Mouse (Mus musculus) c-Kit-negative CD71-positive TER-119-positive erythroid progenitor cells, embryonic 14.5 days (primary cell): ENCODE measurements around the gene Trpm7.
"Not testable (repeated sequence)": the region's sequence is repeated elsewhere in the genome, so short reads cannot be mapped to it uniquely, and the experiment has no call there.

Experiments used
- DNase-seq: peaks from one replicate; pipeline ENCODE4 v3.0.0-alpha.2; 2013; ENCODE audit warnings: low read depth, low spot score

The Trpm7 gene

DNA sequence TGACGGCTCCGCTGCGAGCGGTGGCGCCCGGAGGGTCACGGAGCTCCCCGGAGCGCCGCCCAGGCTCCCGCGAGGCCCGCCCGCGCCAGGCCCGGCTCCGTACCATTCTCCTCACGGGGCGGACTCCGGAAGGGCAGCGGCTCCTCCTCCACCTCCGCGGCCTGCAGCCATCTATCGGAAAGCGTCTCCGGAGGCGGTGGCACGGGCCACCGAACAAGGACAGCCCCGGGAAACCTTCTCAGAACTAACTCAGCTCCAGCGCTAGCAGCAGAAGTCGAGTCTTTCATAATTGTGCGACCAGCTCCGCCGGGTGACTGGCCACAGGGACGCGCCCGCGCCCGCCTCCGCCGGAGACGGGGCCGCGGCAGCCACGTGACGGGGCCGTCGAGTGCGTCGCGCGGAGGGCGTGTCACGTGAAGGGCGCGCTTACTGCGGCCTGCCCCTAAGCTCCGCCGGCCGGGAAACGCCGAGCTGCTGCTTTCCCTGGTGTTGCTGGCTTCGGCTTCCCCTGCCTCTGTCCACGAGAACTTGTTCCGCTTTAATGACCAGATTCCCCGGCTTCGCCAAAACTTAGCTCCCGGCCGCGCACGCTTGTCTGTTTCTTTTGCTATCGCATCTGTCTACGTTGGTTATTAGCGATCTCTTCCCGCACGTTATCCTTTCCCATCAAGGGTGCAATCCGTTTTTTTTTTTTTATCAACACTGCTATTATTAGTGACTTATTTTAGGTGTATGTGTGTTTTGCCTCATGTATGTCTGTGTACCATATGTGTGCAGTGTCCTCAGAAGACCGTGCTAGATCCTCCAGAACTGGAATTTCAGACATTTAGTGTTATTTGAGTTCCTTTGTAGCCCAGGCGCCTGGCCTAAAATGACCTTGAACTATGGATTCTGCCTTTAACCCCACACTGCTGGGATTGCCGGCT lies at the start of gene Trpm7:
Gene Trpm7 (minus strand): TSS at position 360 of the 926 bp plus-strand sequence.
- peak; percentile 81 for DNase-seq

GRCm38 (mm10) chr2:126920358-126921060 lies 44.5 kb upstream of the Trpm7 start:
- no peak for DNase-seq

- no peak for DNase-seq
Measured at GRCm38 (mm10) chr2:126916236-126916635, 40.2 kb upstream of the Trpm7 start.

- no peak for DNase-seq
Measured at GRCm38 (mm10) chr2:126914096-126914495, 38.1 kb upstream of the Trpm7 start.

DNA sequence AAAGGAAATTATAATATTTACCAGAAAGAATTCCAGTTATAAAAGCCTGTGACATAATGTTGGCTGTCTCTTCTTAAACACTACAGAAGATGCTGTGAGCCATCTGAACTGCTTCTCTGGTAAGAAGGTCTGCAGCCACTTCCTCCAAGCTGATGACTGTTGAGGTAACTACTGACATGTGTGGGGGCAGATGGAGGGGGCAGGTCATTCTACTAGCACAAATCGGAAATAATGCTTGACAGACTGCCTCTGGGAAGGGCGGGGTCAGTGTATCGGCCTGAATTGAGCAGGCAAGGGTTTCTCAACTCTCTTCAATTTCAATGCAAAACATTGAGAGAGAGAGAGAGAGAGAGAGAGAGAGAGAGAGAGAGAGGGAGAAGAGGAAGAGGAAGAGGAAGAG lies 28.1 kb upstream of the Trpm7 start:
- no peak for DNase-seq

GRCm38 (mm10) chr2:126897511-126897910 lies 21.5 kb upstream of the Trpm7 start:
- no peak for DNase-seq

- DNase-seq: no peak
Measured at GRCm38 (mm10) chr2:126896941-126897340, 20.9 kb upstream of the Trpm7 start.

DNA sequence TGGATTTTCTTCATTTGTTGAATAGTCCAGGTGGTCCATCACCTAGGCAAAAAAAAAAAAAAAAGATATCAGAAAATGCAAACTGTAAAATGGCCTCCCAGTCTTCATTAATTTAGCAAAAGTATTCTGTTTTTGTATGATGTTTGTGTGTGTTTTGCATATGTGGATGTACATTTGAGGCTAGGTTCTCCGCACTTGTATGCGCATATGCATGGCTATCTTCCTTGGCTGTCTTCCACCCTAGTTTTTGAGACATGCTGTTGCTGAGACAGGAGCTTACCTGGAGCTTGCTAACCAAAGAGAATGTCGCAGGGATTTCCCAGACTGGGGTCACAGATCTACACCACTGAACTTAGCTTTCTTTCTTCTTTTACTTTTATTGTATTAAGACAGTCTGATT lies 18.2 kb upstream of the Trpm7 start:
- no peak for DNase-seq

GRCm38 (mm10) chr2:126892316-126892715 lies 16.3 kb upstream of the Trpm7 start:
- no peak for DNase-seq

DNA sequence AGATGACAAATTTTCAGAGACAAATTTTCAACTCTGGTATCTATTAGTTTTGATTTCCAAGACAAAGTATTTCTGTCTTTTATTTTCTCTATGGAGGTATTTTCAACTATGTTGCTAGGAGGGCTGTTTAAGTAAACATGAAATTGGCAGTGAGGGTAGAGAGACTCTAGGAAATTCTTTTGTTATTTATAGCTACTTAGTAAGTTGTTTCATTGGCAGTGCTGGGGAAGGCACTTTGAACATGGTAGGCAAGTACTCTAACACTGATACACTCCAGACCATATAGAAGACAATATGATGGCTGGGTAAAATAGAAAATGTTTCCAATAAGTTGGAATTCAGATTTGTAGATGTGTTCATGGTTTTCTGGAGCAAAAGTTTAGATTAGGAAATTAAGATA lies 15.7 kb upstream of the Trpm7 start:
- no peak for DNase-seq

DNA sequence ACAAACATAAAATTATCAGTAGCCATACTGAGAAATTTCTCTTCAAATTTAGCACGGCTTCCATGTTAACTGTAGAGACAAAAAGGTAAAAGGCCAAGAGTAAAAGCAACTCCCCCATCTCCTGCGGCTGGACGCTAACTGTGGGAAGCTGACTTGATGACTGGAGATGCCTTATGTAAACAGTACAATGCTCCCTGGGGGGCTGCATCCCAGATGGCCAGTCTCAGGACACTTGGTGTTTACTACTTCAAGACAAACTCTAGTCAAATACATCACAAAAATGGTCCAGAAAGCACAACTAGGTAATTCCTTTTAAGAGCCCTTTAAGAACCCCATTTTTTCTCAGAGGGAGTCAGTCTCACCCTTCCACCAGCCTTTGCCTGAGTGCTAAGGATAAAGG lies 11.1 kb upstream of the Trpm7 start:
- DNase-seq: no peak

- no peak for DNase-seq
Measured at GRCm38 (mm10) chr2:126885871-126886270, 9.8 kb upstream of the Trpm7 start.

GRCm38 (mm10) chr2:126882711-126883110 lies 6.7 kb upstream of the Trpm7 start:
- not testable (repeated sequence) for DNase-seq

GRCm38 (mm10) chr2:126877991-126878390 lies 2.0 kb upstream of the Trpm7 start:
- DNase-seq: no peak

GRCm38 (mm10) chr2:126875516-126875835 lies 554 bp downstream of the Trpm7 start:
- no peak for DNase-seq

DNA sequence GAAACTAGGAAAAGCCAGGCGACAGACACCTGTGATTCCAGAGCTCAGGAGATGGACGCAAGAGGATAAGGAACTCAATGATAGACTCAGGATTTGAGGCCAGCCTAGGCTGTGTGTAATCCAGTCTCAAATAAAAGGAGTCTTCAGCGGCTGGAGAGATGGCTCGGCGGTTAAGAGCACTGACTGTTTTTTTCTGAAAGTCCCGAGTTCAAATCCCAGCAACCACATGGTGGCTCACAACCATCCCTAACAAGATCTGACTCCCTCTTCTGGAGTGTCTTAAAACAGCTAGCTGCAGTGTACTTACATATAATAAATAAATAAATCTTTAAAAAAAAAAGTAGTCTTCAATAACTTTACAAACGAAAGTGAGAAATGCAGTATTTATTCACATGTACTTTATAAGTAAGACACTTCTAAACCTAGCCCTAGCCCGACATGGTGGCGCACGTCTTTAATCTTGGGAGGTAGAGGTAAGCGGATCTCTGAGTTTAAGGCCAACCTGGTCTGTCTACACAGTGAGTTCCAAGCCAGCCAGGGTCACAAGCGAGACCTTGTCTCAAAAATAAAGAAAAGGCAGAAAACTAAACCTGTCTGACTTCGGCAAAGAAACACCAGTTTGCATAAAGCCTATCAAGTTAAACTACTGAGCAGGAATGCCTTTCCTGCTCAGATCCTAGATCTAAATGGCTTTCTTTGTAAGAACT lies 1.1 kb downstream of the Trpm7 start:
- peak; percentile 40 for DNase-seq

GRCm38 (mm10) chr2:126866301-126866700 lies 9.7 kb downstream of the Trpm7 start:
- DNase-seq: no peak

DNA sequence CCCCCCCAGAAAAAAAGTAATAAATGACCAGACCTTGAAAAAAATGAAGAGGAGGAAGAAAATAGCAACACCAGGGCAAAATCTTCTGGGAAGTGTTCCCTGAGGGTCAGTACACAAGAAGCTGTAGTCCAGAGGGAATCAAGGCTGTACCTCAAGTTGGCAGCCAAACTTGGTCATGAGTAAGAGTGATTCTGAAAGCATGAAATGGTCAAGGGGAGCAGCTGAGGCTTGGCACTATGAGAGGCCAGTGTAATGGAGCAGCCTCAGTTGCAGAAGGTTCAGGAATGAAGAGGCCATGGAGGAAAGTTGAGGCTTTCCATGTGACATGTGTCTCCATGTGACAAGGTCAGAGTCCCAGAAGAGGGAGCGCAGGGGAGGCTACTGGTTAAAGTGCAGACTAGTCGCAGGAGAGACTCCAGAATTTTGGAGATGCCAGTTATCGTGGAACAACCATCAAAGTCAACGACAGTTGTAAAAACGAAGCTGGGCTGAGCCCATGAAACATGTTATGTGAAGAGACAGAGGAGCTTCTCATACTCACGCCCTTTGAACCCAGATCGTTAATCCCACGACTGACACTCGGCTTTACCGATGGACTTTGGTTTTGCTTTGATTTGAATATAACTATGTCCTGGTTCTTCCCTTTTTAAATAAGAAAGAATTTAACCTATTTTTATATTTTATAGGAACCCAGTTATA lies 10.4 kb downstream of the Trpm7 start:
- DNase-seq: no peak

GRCm38 (mm10) chr2:126865026-126865425 lies 11.0 kb downstream of the Trpm7 start:
- no peak for DNase-seq

GRCm38 (mm10) chr2:126844751-126845150 lies 31.3 kb downstream of the Trpm7 start:
- no peak for DNase-seq

- DNase-seq: no peak
Measured at GRCm38 (mm10) chr2:126838848-126839247, 37.2 kb downstream of the Trpm7 start.

DNA sequence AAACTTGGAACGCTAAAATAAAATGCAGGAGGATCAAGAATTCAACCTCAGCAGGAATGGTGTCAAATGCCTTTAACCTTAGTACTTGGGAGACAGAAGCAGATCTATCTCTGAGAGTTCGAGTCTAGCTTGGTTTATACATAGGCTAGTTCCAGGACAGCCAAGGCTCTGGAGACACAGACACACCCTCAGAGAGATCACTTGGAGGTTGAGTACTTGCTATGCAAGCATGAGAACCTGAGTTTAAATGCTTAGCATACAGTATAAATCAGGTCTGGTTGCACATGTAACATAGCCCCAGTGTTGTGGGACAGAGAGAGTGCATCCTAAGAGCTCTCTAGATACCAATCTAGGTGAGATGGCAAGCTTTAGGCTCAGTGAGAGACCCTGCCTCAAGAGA lies 58.6 kb downstream of the Trpm7 start:
- DNase-seq: peak; percentile 28
